Mouse (Mus musculus) lung, postnatal 0 days (tissue): Measurements from ENCODE around the gene Slc22a20. TPM values are rescaled to one million over a fixed set of nuclear protein-coding genes. Genes with fewer than 3 reads are reported as not detected.
A peak's percentile ranks its signal among the peaks of the same experiment; 100 is the strongest.

Experiments used
- ATAC-seq: fragments of 200-750 bp; cut with Nextera tagmentation; 2 replicates; pipeline ENCODE4 v1.8.0; 2017; ENCODE audit warnings: moderate library complexity
- DNase-seq: peaks from one replicate; pipeline ENCODE4 v3.0.0-alpha.2; 2016; ENCODE audit warnings: low spot score
- H3K27ac ChIP-seq: fragments of 300-500 bp; sonication (generic); 2 replicates; pipeline ENCODE4 v1.5.1; 2014; ENCODE audit warnings: antibody characterized with exemption, mild to moderate bottlenecking, low read length, mixed read lengths
- H3K27me3 ChIP-seq: fragments of 300-500 bp; sonication (generic); replicated peaks from 2 replicates; pipeline ENCODE4 v1.6.1; 2014; ENCODE audit warnings: low read length, mixed read lengths; ENCODE audit not compliant: insufficient read depth
- H3K36me3 ChIP-seq: fragments of 300-500 bp; sonication (generic); 2 replicates; pipeline ENCODE4 v1.6.1; 2014; ENCODE audit warnings: low read length, mixed read lengths; ENCODE audit not compliant: insufficient read depth
- H3K4me1 ChIP-seq: fragments of 300-500 bp; sonication (generic); 2 replicates; pipeline ENCODE4 v1.6.1; 2014; ENCODE audit warnings: antibody characterized with exemption, low read depth, low read length, mixed read lengths; ENCODE audit not compliant: insufficient read depth
- H3K4me2 ChIP-seq: fragments of 300-500 bp; sonication (generic); replicated peaks from 2 replicates; pipeline ENCODE4 v1.6.1; 2014; ENCODE audit warnings: low read depth, mild to moderate bottlenecking, low read length, moderate library complexity, mixed read lengths
- H3K4me3 ChIP-seq: fragments of 300-500 bp; sonication (generic); 2 replicates; pipeline ENCODE4 v1.5.1; 2014; ENCODE audit warnings: low read depth, low read length
- H3K9ac ChIP-seq: fragments of 300-500 bp; sonication (generic); replicated peaks from 2 replicates; pipeline ENCODE4 v1.6.1; 2014; ENCODE audit warnings: low read depth, mild to moderate bottlenecking
- H3K9me3 ChIP-seq: fragments of 300-500 bp; sonication (generic); 2 replicates; pipeline ENCODE4 v1.6.1; 2016; ENCODE audit warnings: low read length, mixed read lengths
- CTCF ChIP-seq: IDR thresholded peaks from 2 replicates; pipeline ENCODE4 v1.5.1; 2016; ENCODE audit warnings: antibody characterized with exemption, mild to moderate bottlenecking
- EP300 ChIP-seq: IDR thresholded peaks from 2 replicates; pipeline ENCODE4 v1.6.1; 2016; ENCODE audit warnings: antibody characterized with exemption, mild to moderate bottlenecking, control low read depth
- WGBS: fragments of 180-500 bp; shearing (Covaris S2); extraction: QIAGEN DNeasy Blood & Tissue Kit; methylation state at CpG from one replicate; pipeline ENCODE4 v1.1.7; 2014; 5-methylcytosine and 5-hydroxymethylcytosine counted together
- polyA plus RNA-seq: library from polyadenylated mRNA; unstranded; fragments of >200 nt; fragmentation: Nextera tagmentation; extraction: Ambion mirVana; gene quantifications from 2 replicates; pipeline ENCODE4 v1.2.1, GENCODE M21; 2015

Gene Slc22a20
- polyA plus RNA-seq, 1 experiment from 2014 or later: not detected

- Histone ChIP-seq H3K4me2 (no peak overlapping the region), H3K27me3 (no peaks in the 10 kb centered on the region), H3K4me1 (peaks cover 4% of the 10 kb centered on the region; the same call in 1 of the 2 replicates), H3K9me3 (no peaks in the 10 kb centered on the region), H3K27ac (no peak overlapping the region), H3K9ac (no peak overlapping the region), H3K4me3 (no peak overlapping the region), H3K36me3 (no peaks in the 10 kb centered on the region)
- TF ChIP-seq CTCF (peak; percentile 95), EP300 (no peak)
- DNase-seq: peak; percentile 88
- 5% methylated on average over 4 of the region's 4 CpGs for WGBS
- ATAC-seq: peak; percentile 63
Measured at GRCm38 (mm10) chr19:5965280-5965679, 20.7 kb downstream of the Slc22a20 start.

GRCm38 (mm10) chr19:5964804-5965203 lies 21.1 kb downstream of the Slc22a20 start:
- ATAC-seq (no peak), DNase-seq (no peak)
- H3K9me3 ChIP-seq: no peaks in the 10 kb centered on the region
- WGBS: 85% methylated on average over 2 of the region's 2 CpGs
- H3K4me2 ChIP-seq: peak overlapping the region; percentile 72; the same call in 1 of the 2 replicates
- no peaks in the 10 kb centered on the region for H3K36me3 ChIP-seq
- H3K27ac ChIP-seq: no peak overlapping the region
- no peaks in the 10 kb centered on the region for H3K27me3 ChIP-seq
- no peak overlapping the region for H3K4me3 ChIP-seq
- no peak for TF ChIP-seq CTCF
- TF ChIP-seq EP300: no peak
- H3K4me1 ChIP-seq: peaks cover 4% of the 10 kb centered on the region; the same call in 1 of the 2 replicates
- no peak overlapping the region for H3K9ac ChIP-seq

DNA sequence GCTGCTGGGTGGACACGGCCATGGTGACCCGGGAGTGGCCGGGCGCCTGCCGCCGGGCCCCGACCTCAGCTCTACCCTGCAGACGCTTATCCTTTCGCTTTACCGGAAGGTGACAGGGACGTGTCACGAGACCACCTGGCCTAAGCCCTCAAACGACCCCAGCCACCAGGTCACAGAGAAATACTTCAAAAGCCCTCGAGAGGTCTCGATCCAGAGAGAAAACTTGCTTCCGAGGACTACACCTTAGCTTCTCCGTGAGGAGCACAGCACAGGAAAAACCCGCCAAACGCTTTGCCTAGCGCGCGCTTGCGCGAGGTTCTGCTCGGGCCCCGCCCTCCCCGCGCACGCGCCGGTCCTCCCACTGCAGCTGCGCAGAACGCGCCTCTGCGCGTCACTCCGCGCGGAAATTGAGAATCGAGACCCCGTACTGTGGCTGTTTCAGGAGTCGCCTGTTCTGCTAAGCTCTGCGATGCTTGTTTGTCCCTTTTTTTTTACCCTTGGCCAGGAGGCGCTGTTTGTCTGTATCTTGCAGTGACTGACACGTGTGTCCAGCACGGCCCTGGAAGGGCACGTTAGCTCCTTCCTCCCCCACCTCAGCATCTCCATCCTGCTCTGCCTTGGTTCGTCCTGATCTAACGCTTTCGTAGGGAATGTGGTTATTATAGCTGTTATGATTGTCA lies 21.9 kb downstream of the Slc22a20 start, which contains the start of gene Pola2:
Gene Pola2 (minus strand): TSS at position 320 of the 680 bp plus-strand sequence.
- H3K4me3 ChIP-seq: peak within 1 kb of the TSS; percentile 56
- TF ChIP-seq EP300 (no peak), CTCF (peak; percentile 36)
- DNase-seq: peak; percentile 94
- no peaks in the 10 kb centered on the region for H3K9me3 ChIP-seq
- no peaks in the 10 kb centered on the region for H3K27me3 ChIP-seq
- peak within 1 kb of the TSS; percentile 29 for H3K9ac ChIP-seq
- peak; percentile 89 for ATAC-seq
- H3K27ac ChIP-seq: no peak within 1 kb of the TSS
- peak within 1 kb of the TSS; percentile 72 for H3K4me2 ChIP-seq
- no peaks in the 10 kb centered on the region for H3K36me3 ChIP-seq
- peaks cover 4% of the 10 kb centered on the region; the same call in 1 of the 2 replicates for H3K4me1 ChIP-seq
- under 1% methylated on average over 49 of the region's 50 CpGs for WGBS

DNA sequence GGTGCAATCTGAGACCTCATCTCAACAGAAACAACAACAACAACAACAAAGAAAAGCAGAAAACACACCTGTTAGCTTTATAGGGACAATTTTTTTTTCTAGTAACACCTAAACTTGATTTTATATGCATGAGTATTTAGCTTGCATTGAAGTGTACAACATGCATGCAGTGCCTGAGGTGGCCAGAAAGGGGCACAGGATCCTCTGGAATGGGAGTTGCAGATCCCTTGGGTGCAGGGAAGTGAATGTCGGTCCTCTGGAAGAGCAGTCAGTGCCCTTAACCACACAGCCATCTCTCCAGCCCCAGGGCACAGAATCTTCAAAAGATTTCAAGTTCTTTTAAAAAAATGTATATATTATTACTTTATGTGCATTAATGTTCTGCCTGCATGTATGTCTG lies 23.3 kb downstream of the Slc22a20 start:
- Histone ChIP-seq H3K9me3 (no peaks in the 10 kb centered on the region), H3K4me1 (peaks cover 4% of the 10 kb centered on the region; the same call in 1 of the 2 replicates), H3K4me3 (no peak overlapping the region), H3K4me2 (no peak overlapping the region), H3K27ac (no peak overlapping the region), H3K27me3 (no peaks in the 10 kb centered on the region), H3K9ac (no peak overlapping the region), H3K36me3 (no peaks in the 10 kb centered on the region)
- 17% methylated on average over 1 of the region's 1 CpGs for WGBS
- TF ChIP-seq EP300 (no peak), CTCF (peak; percentile 44)
- ATAC-seq (no peak), DNase-seq (no peak)

- ATAC-seq (no peak), DNase-seq (no peak)
- H3K4me1 ChIP-seq: 0 out of 2 replicates have a peak, but pooled peaks cover 3% of the 10 kb centered on the region
- H3K9ac ChIP-seq: no peak overlapping the region
- no peaks in the 10 kb centered on the region for H3K9me3 ChIP-seq
- no peak for TF ChIP-seq CTCF
- TF ChIP-seq EP300: no peak
- H3K36me3 ChIP-seq: no peaks in the 10 kb centered on the region
- H3K27me3 ChIP-seq: no peaks in the 10 kb centered on the region
- no peak overlapping the region for H3K4me2 ChIP-seq
- no peak overlapping the region for H3K27ac ChIP-seq
- no peak overlapping the region for H3K4me3 ChIP-seq
- 85% methylated on average over 5 of the region's 5 CpGs for WGBS
Measured at GRCm38 (mm10) chr19:5957371-5957770, 28.6 kb downstream of the Slc22a20 start.

GRCm38 (mm10) chr19:5956685-5957084 lies 29.3 kb downstream of the Slc22a20 start:
- Histone ChIP-seq H3K4me2 (no peak overlapping the region), H3K9me3 (no peaks in the 10 kb centered on the region), H3K4me3 (no peak overlapping the region), H3K27ac (no peak overlapping the region), H3K27me3 (no peaks in the 10 kb centered on the region), H3K36me3 (no peaks in the 10 kb centered on the region), H3K9ac (no peak overlapping the region), H3K4me1 (0 out of 2 replicates have a peak, but pooled peaks cover 3% of the 10 kb centered on the region)
- peak; percentile 91 for DNase-seq
- peak; percentile 60 for ATAC-seq
- WGBS: 15% methylated on average over 3 of the region's 3 CpGs
- TF ChIP-seq EP300: no peak
- peak; percentile 92 for TF ChIP-seq CTCF
